Mouse (Mus musculus) C2C12 (cell line): ENCODE measurements around the gene 1700023F06Rik. TPM values are rescaled to one million over a fixed set of nuclear protein-coding genes. Genes with fewer than 3 reads are reported as not detected.

Experiments
- H3K27me3 ChIP-seq: one replicate; pipeline ENCODE4 v1.6.1; 2011; ENCODE audit not compliant: control insufficient read depth, insufficient read depth, insufficient read length
- H3K36me3 ChIP-seq: one replicate; pipeline ENCODE4 v1.6.1; 2011; ENCODE audit not compliant: control insufficient read depth, insufficient read depth
- H3K4me3 ChIP-seq: one replicate; pipeline ENCODE4 v1.5.1; 2011; ENCODE audit warnings: mild to moderate bottlenecking, control low read depth; ENCODE audit not compliant: poor library complexity, insufficient read depth, severe bottlenecking
- H3K79me2 ChIP-seq: one replicate; pipeline ENCODE4 v1.6.1; 2011; ENCODE audit not compliant: control insufficient read depth, insufficient read depth
- H3K79me3 ChIP-seq: one replicate; pipeline ENCODE4 v1.6.1; 2011; ENCODE audit warnings: low read depth, control low read depth
- H3ac ChIP-seq: one replicate; pipeline ENCODE3; 2011; ENCODE audit warnings: low read depth; ENCODE audit not compliant: control insufficient read depth, insufficient read length
- CEBPB ChIP-seq: IDR thresholded peaks from one replicate; pipeline ENCODE4 v1.6.1; 2011; ENCODE audit warnings: low read depth, mild to moderate bottlenecking, control low read depth, moderate library complexity
- CTCF ChIP-seq: IDR thresholded peaks from one replicate; pipeline ENCODE4 v1.5.1; 2011; ENCODE audit not compliant: control insufficient read depth, insufficient read depth, insufficient read length
- FOSL1 ChIP-seq: IDR thresholded peaks from one replicate; pipeline ENCODE4 v1.8.0; 2011; ENCODE audit warnings: mild to moderate bottlenecking, low read length; ENCODE audit not compliant: poor library complexity, insufficient read depth, severe bottlenecking
- MAX ChIP-seq: IDR thresholded peaks from one replicate; pipeline ENCODE4 v1.6.1; 2011; ENCODE audit warnings: mild to moderate bottlenecking, control low read depth
- MYOD1 ChIP-seq: IDR thresholded peaks from one replicate; pipeline ENCODE4 v1.6.1; 2011; ENCODE audit warnings: low read depth; ENCODE audit not compliant: control insufficient read depth, insufficient read length
- MYOG ChIP-seq: IDR thresholded peaks from one replicate; pipeline ENCODE4 v1.6.1; 2011; ENCODE audit not compliant: control insufficient read depth, insufficient read length; ENCODE audit errors: extremely low read depth
- USF1 ChIP-seq: IDR thresholded peaks from one replicate; pipeline ENCODE4 v1.6.1; 2011; ENCODE audit warnings: low read depth, mild to moderate bottlenecking, control low read depth, moderate library complexity
- polyA plus RNA-seq: library from polyadenylated mRNA; unstranded; fragments of >200 nt; fragmentation: generic; extraction: Trizol; gene quantifications from one replicate; pipeline ENCODE4 v1.2.1, GENCODE M21; 2012; ENCODE audit warnings: missing spikeins

1700023F06Rik gene
- polyA plus RNA-seq, 1 experiment = 0.02 TPM

- Histone ChIP-seq H3K36me3 (peaks cover 87% of the 10 kb centered on the region), H3K27me3 (no peaks in the 10 kb centered on the region), H3K4me3 (no peak overlapping the region), H3ac (no peak overlapping the region), H3K79me3 (peaks cover 35% of the 10 kb centered on the region), H3K79me2 (peaks cover 43% of the 10 kb centered on the region)
- TF ChIP-seq USF1 (no peak), FOSL1 (no peak), MYOG (no peak), MAX (no peak), MYOD1 (no peak), CTCF (no peak), CEBPB (no peak)
Observed at GRCm38 (mm10) chr11:103240740-103241139, 32.4 kb upstream of the 1700023F06Rik start.

GRCm38 (mm10) chr11:103237757-103238156 lies 29.4 kb upstream of the 1700023F06Rik start:
- Histone ChIP-seq H3K36me3 (peaks cover 85% of the 10 kb centered on the region), H3K79me3 (peaks cover 10% of the 10 kb centered on the region), H3K4me3 (no peak overlapping the region), H3ac (no peak overlapping the region), H3K27me3 (no peaks in the 10 kb centered on the region), H3K79me2 (peaks cover 14% of the 10 kb centered on the region)
- TF ChIP-seq USF1 (no peak), MYOD1 (no peak), FOSL1 (no peak), MAX (no peak), CTCF (no peak), MYOG (no peak), CEBPB (no peak)

GRCm38 (mm10) chr11:103236903-103237302 lies 28.5 kb upstream of the 1700023F06Rik start:
- TF ChIP-seq USF1 (no peak), MYOD1 (no peak), CTCF (no peak), MYOG (no peak), FOSL1 (no peak), CEBPB (no peak), MAX (no peak)
- H3K36me3 ChIP-seq = peaks cover 85% of the 10 kb centered on the region
- H3K79me2 ChIP-seq = peaks cover 5% of the 10 kb centered on the region
- H3K79me3 ChIP-seq = peaks cover 3% of the 10 kb centered on the region
- no peaks in the 10 kb centered on the region for H3K27me3 ChIP-seq
- H3K4me3 ChIP-seq = no peak overlapping the region
- no peak overlapping the region for H3ac ChIP-seq

- no peaks in the 10 kb centered on the region for H3K27me3 ChIP-seq
- TF ChIP-seq USF1 (no peak), CTCF (no peak), FOSL1 (no peak), MYOG (no peak), MAX (no peak), MYOD1 (no peak), CEBPB (no peak)
- peaks cover 3% of the 10 kb centered on the region for H3K79me3 ChIP-seq
- H3K79me2 ChIP-seq = peaks cover under 1% of the 10 kb centered on the region
- H3K4me3 ChIP-seq = no peak overlapping the region
- H3K36me3 ChIP-seq = peaks cover 85% of the 10 kb centered on the region
- H3ac ChIP-seq = no peak overlapping the region
Observed at GRCm38 (mm10) chr11:103236431-103236830, 28.1 kb upstream of the 1700023F06Rik start.

GRCm38 (mm10) chr11:103235702-103236101 lies 27.3 kb upstream of the 1700023F06Rik start:
- TF ChIP-seq MAX (peak; percentile 58), MYOD1 (peak; percentile 96), MYOG (no peak)
- Histone ChIP-seq H3K79me2 (no peaks in the 10 kb centered on the region), H3K4me3 (no peak overlapping the region), H3K27me3 (no peaks in the 10 kb centered on the region), H3K79me3 (peaks cover 3% of the 10 kb centered on the region), H3K36me3 (peaks cover 85% of the 10 kb centered on the region), H3ac (no peak overlapping the region)

GRCm38 (mm10) chr11:103234447-103234846 lies 26.1 kb upstream of the 1700023F06Rik start:
- Histone ChIP-seq H3K79me3 (peaks cover 3% of the 10 kb centered on the region), H3ac (no peak overlapping the region), H3K4me3 (no peak overlapping the region), H3K36me3 (peaks cover 85% of the 10 kb centered on the region), H3K79me2 (no peaks in the 10 kb centered on the region), H3K27me3 (no peaks in the 10 kb centered on the region)
- TF ChIP-seq USF1 (no peak), MAX (no peak), FOSL1 (no peak), CEBPB (no peak), MYOG (no peak), CTCF (no peak), MYOD1 (no peak)

- Histone ChIP-seq H3K79me2 (no peaks in the 10 kb centered on the region), H3K79me3 (no peaks in the 10 kb centered on the region), H3ac (no peak overlapping the region), H3K4me3 (no peak overlapping the region), H3K36me3 (peaks cover 85% of the 10 kb centered on the region), H3K27me3 (no peaks in the 10 kb centered on the region)
- TF ChIP-seq CTCF (peak; percentile 85), MYOD1 (no peak), FOSL1 (no peak)
Observed at GRCm38 (mm10) chr11:103232966-103233365, 24.6 kb upstream of the 1700023F06Rik start.
